Mouse (Mus musculus): ENCODE data around the gene Peg12.

The Peg12 gene

DNA sequence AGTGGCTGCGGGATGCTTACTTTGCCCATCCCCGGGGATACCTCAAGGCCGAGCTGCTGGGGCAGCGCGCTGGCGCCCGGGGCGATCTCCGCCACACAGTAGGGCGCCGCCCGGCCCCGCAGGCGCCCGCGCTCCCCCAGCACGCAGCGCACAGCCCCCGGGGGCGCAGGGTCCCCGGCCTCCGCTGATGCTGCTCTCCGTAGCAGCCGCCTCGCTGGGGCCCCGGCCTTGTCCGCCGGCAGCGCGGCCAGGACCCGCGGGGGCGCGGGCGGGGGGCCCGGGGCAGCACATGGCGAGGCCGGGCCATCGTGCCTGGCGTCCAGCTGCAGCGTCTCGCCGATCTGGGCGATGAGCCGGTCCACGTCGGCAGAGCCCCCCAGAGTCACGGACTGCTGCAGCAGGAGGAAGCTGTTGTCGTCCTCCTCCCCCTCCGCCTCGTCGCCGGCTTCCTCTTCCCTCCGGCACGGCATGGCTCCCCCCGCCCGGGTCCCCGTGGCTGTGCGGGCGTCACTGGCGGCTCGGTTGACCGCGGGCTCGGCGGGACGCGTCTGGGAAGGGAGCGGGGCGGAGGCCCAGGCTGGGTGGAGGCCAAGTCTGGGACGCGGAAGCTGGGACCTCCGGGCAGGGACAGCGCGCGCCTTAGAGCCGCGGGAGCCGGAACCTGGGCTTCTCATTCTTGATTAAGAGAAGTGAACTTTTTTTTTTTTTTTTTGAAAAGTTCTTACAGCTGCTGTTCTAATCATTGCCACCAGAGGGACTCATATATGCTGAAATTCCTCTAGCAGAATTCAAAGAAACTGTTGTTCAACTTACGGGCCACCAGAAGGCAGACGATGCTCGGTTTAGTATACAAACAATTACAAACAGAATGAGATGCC is at the start of gene Peg12:
Gene Peg12, minus strand, starts transcription at position 633 of the 878 bp plus-strand sequence.
- peak; percentile 87 for DNase-seq (ENCODE audit: low read depth, low spot score)

DNA sequence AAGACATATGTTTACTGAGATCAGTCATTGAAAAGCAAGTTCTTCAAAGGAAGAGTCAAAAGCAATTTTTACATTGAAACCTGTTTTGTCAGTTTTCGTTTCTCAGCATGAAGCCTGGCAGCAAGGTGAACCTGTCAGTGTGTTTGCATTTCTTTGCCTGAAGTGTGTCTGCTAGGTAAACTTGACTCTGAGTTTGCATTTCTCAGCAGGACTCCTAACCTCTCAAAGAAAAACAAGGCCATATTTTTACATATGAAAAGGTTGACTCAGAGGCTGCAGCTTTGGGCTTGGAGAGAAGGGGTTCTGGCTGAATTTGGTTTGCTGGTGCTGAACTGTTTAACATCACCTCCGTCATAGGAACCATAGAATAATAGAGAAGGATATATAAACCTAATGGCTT is 21.8 kb upstream of the Peg12 start:
- DNase-seq (ENCODE audit: low read depth, low spot score) = peak; percentile 80

DNA sequence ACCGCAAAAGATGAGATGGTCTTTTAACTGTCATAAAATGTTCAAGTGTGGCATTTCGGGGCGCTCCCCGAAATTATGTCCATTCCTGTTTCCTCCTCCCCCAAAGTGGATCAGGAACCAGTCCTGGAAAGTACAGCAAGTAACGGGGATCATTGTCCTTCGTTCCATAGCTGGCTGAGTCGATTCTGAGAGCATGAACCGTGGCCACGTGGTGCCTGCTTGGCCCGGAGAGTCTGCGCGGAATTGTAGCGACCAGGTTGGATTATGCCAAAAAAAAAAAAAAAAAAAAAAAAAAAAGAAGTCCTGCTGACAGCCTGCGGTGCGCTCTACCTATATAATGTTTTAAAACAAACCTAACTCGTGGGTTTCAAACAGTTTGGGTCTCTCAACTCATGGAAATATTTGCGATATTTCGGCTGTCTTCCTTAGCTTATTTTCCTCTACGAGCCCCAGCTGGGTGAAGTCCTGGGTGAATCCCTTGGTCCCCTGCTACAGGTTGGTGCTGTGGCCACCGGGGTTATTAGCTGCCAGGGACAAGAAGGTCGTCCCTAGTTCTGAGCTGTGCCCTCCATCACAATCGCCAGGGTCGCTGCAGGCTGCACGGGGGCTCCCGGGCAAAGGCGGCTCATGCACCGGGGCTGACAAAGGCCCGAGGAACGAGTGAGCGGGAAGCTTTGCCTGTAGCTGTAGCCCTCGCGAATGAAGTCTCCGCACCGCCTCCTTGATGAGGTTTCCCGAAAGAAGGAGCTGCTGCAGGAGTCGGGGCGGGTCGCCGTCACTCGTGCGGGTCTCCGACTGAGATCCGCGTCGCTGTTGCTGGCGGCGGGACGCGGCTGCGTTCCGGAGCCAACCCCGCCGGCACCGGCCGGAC is 1.1 kb downstream of the Peg12 start:
- DNase-seq (ENCODE audit: low read depth, low spot score) = peak; percentile 41

DNA sequence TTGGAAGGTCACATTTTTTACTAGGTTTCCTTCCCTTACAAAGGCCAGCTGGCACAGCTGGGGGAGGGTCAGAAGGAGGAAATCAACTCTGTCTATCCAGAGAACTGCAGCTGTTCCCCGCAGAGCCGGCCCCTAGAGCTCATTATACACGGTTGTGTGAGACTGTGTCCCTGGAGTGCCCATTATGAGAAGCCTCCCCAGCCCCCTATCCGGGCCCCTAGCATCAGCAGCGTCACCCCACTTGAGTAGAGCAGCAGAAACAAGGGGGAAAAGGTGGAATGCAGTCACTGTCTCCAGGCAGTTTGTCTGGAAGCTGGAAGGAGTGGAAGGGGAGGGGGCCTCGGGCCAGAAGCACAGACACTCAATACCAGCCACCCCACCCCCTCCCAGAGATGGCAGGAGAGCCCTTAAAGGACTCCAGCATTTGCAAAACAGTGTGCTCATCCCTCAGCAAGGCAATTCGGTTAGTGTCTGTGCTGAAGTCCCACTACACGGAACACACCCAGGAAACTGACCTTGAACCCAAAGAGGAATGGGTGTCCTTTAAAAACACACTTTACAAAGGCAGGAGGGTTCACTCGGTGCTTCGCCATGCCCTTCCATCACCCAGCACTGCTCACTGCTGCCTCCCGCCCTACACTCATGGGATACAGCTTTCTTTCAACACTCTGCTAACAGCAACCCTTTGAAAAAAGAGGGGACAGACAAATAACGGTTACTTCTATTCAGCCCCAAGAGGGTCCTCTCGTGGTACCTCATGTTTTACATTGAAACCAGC is 1.9 kb downstream of the Peg12 start:
- DNase-seq (ENCODE audit: low read depth, low spot score) = peak; percentile 91

GRCm38 (mm10) chr7:62452353-62452752 is 12.0 kb downstream of the Peg12 start:
- DNase-seq (ENCODE audit: low read depth, low spot score) = peak; percentile 88

GRCm38 (mm10) chr7:62445431-62446165 is 18.7 kb downstream of the Peg12 start:
- no peak for DNase-seq (ENCODE audit: low read depth, low spot score)

DNA sequence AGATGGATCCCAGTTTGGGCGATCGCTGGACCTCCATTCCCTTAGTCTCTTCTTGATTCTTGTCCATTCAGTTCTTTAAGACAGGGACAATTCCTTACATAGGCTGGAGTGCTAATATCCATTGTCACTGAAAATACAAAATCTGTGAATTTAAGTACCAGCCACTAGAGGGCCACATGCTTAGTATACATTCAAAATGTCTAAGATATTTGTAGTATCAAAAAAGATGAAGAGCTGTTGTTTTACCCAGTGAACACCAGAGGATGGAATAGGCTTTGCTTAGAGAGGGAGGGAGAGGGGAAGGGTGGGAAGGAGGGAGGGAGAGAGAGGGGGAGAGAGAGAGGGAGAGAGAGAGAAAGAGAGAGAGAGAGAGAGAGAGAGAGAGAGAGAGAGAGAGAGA is 27.9 kb downstream of the Peg12 start:
- no peak for DNase-seq (ENCODE audit: low read depth, low spot score)

- peak; percentile 33 for DNase-seq (ENCODE audit: low read depth, low spot score)
Observed at GRCm38 (mm10) chr7:62433243-62433642, 31.1 kb downstream of the Peg12 start.

DNA sequence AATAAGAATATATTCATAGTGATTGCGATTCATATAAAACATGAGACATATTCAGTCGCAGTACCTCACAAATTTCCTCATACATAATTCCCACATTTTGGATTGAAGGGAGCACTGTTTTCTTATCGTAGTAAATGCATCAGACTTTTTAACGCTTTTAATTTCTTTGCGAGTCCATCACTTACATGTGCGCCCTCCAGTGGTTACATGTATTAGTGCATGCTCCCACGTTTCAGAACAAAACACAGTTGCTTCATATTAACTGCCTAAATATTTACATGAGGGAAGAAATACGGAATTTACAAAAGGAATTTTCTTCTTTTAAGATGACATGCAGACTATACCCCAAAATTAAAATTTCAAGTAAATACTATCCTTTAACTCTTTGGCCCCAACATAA is 36.0 kb downstream of the Peg12 start:
- DNase-seq (ENCODE audit: low read depth, low spot score) = peak; percentile 41

DNA sequence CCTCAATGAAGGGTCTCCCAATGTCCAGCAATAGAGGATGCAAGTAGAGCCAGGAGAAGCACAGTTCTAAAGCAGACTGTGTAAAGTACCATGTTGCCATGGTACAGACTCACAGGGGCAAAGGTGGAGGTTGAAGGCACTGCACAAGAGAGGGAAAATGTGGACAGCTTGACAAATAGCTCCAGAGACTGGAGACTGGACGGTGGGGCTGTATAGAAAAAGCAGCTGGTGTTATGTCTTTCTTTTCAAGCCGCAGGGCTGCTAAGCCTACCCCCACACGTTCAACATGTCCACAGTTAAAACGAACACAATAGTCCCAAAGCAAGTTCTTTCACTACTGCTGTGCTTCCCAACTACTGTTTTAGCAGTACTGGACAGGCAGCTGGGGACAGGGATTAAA is 41.1 kb downstream of the Peg12 start:
- no peak for DNase-seq (ENCODE audit: low read depth, low spot score)

GRCm38 (mm10) chr7:62420566-62420965 is 43.7 kb downstream of the Peg12 start:
- peak; percentile 12 for DNase-seq (ENCODE audit: low read depth, low spot score)

DNA sequence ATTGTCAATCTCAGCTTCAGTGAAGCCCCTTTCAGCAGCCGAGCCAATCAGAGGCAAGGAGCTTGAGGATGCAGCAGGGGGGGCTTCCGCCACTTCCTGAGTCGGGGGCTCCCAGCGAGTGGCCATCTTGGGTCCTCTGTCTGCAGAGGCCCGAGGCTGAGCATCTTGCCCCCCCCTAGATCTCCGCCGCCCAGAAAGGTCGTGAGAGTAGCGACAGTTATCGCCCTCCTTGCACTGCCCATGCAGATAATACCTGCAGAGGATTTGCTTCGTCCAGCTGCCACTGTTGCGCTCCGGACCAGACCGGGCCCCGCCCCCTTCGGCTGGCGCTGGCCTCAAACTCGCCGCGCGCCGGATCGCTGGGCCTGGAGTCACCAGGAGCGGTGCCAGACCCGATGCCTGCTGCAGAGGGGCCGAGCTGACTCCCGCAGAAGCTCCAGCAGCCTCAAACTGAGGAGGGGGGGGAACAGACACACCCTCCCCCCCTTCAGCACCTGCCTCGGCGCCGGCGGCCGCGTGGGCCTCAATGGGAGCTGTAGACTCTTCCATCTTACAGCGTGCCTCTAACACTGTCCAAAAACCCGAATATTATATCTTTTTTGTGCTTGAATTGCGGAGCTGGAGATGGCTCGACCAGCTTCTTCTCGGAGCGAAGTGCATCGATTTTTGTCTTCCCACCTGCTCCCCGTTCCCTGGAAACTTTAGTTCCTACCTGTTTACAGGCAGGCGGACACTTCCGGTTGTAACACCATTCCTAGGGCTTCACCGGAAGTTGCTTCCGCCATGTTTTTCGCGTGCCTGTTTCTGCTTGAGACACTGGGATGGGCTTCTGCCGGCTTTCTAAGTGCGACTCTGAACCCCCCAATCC is 44.6 kb downstream of the Peg12 start, which contains the start of gene Mkrn3:
Gene Mkrn3, minus strand, starts transcription at position 647 of the 868 bp plus-strand sequence.
- DNase-seq (ENCODE audit: low read depth, low spot score) = peak; percentile 96

DNA sequence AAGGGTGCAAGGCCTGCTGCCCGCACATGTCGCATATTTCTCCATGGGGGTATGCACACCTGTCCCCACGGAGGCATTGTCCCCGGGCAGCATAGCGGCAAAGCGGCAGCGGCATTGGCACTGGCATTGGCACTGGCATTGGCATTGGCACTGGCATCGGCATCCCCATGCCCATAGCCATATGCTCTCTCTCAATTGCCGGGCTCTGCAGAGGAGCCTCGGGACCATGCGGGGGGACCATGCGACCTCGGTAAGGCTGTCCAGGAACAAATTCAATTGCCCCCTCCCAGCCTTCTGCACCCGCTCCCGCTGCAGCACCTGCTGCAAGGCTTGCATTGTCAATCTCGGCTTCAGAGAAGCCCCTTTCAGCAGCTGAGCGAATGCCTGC is 45.2 kb downstream of the Peg12 start:
- DNase-seq (ENCODE audit: low read depth, low spot score) = no peak

- no peak for DNase-seq (ENCODE audit: low read depth, low spot score)
Observed at GRCm38 (mm10) chr7:62418346-62418745, 46.0 kb downstream of the Peg12 start.

DNA sequence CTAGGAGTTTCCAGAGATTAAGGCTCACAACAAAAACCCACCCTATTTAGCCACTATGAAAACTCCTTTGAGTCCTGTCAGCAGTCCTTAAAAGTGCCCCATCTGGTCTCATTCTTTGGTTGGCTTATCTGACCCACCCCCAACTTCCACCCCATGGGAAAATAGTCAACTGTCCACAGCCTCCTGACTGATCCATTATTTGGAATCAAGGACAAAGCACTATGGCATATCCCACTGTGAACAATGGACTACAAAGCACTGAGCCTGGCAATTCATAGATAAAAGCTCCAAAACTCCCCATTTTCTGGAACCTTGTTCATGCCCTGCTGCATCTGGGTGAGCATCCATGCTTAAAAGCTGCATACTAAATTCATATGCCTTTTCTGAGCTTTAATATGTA is 48.1 kb downstream of the Peg12 start:
- no peak for DNase-seq (ENCODE audit: low read depth, low spot score)

DNA sequence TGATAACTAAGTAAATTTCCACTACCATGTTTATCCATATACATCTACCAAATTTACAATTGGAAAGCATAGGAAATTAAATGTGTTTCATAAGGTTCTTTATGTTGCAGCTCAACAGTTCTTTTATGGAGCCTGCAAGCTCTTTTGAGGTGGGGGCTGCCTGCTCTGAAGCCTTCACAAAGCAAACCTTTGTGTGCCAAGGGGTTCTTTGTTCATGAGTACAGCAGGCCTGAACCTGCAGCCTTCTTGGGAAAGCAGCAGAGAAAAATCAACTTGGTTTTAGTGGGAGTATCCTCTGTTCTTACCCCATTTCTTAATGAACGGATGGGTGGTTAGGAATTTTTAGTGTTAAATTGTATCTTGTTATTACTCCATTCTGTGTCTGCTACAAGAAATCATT is 49.1 kb downstream of the Peg12 start:
- no peak for DNase-seq (ENCODE audit: low read depth, low spot score)
